Mouse (Mus musculus) urinary bladder, postnatal 10 days (tissue): Measurements from ENCODE around the gene Shroom3.

ENCODE experiments used
- DNase-seq: peaks from one replicate; pipeline ENCODE4 v3.0.0; 2022; ENCODE audit warnings: low spot score

Gene Shroom3

DNA sequence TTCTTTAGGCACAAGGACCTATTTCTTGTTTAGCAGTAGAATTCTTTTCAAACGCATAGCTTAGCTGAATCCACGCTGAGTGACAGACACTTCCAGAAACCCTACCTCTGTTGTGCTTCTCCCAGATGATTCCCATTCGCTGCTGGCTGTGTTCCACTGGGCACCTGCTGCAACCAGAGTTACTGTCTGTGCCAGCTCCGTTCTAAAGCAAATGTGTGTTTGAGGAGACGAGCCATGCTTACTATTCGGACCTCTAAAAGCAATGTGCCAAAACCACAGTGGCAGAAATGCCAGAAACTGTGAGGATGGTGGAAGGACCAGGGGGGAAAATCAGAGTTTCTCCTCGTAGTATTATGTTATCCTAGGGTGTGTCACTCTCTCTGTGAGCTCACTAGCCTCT lies 173.9 kb downstream of the Shroom3 start:
- DNase-seq = no peak

DNA sequence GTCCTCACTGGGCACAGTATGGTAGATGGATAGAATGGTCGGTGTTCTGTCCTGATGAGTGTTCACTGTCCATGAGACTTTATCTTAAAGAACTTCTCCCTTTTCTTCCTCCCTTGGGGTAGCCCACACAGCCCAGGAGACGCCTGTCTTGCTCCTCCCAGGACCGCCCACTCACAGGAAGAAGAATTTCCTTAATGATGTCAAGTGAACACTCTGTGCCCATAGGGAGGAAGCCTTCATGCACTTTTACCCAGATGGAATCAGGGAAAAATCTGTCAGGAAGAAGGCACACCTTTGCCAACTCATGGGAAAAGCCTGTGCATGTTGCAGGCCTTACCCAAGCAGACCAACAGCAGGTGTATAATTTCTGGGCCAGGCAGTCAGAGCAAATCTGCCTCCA lies 174.9 kb downstream of the Shroom3 start:
- no peak for DNase-seq

DNA sequence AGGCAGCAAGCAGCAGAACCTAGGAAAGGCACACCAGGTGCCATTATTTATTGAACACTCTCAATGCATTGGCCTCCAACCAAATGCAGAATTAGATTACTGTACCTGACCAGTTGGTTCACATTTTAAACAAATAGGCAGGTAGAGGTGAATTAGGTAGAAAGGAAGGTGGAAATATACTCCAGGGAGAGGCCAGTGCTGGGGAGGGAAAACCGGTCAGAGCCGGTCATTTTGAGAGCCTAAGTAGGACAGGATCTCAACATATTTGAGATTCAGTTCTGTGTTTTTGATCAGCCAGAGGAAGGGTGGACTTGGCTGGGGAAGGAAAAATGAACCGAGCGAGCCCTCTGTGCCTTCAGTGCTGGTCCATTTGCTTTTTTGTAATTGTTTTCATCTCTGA lies 175.3 kb downstream of the Shroom3 start:
- DNase-seq = no peak

DNA sequence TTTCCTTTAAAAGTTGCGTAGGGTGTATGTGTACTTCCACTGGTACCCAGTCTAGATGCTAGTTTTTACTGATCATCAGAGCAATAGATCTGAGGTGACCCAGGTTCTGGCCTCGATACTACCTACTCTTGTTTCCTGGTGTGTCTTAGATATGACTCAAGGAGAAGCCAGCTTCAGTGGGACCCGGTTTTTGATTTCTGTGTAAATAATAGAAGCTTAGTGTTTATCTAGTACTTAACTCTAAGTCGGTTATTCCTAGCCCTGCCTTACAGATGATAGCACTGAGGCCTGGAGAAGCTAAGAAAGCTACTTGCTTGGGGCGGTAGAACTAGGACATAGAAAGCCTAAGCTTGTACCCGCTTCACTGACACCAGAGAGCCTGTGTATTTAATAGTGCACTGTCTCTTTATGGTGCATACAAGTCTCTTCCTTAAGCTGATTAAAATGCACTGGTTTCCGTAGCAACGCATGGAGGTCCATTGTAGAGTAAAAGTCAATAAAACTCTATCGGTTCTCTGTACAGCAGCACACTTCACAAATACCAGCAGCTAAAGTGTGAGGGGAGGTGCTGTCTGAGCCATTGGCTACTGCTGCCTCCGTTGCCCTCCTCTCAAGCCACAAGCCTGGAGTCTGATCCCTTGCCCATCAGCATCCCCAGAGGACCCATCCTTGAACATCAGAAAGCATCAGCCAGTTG lies 178.3 kb downstream of the Shroom3 start:
- DNase-seq = no peak

DNA sequence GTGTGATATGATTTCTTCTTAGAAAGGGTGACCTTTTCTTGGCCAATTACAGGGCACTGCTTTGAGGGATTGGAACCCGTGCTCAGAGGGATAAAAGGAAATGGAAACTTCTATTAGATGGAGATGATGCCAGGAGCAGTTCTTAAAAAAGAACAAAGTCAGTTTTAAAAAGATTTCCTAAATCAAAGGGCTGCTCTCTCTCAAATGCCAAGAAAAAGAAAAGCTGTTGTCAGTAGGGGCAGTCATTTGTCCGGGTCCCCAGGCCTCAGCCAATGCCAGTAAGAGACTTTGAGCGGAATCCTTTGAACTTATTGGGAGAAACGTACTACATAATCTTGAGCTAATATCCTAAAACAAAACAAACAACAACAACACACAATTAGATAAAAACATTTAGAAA lies 181.9 kb downstream of the Shroom3 start:
- no peak for DNase-seq

DNA sequence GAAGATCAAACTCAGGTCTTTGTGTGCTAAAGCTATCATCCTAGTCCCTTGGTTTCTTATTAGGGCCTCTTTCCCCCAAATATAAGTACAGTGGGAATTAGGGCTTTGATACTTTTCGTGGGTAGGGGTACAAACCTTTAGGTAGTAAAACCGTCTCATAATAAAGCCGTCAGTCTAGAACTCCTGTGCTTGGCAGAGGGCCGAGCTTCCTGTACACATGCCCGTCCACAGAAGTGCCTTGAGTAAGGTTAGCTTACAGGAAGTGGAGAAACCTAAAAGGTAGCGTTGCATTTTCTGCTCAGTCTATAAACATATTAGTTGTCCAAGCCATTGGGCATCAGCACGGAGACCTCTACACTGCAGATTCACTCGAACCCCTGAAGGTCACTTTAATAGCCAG lies 183.3 kb downstream of the Shroom3 start:
- no peak for DNase-seq

DNA sequence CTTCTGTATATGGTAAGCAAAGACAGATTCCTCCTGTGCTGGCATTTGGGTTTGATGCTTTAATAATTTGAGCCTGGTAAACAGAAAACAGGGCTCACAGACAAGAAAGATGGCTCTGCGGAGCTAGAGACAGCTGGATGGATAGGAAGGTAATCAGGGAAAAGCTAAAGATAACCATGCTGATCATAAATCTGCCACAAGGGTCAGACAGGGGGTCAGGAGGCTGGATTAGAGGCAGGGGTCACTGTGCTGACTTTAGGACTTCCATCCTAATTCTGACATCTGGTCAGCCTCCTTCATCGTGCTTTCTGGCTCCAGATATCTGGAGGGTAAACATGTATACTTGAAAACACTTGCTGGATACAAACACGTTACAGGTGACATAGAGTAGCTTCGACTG lies 184.0 kb downstream of the Shroom3 start:
- DNase-seq = no peak

DNA sequence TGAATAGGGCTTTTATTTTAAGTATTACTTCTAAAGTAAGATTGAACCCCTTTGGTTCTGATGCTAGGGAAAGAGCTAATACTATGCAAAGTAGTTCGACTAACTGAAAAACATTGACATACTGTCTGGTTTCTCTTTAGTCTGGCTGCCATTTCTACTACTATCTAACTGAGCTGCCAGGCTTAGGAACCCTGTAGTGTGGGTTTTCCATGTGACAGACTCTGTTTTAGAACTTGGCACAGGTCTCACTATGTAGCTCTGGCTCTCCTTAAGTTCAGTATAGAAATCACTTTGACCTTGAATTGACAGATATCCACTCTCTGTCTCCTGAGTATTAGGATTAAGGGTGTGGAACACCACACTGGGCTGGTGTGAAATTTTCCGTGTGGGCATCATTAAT lies 185.0 kb downstream of the Shroom3 start:
- DNase-seq = no peak

DNA sequence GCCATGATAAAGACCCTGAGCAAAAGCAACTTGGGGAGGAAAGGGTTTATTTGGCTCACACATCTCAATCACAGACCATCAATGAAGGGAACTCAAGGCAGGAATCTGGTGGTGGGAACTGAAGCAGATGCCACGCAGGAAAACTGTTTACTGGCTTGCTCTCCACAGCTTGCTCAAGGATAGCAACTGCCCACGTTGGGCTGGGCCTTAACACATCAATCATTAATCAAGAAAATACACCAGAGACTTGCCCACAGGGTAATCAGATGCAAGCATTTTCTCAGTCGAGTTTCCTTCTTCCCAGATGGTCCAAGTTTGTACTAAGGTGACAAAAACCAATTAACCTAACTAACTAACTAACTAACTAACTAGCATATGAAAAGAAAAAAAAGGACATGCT lies 187.8 kb downstream of the Shroom3 start:
- no peak for DNase-seq

DNA sequence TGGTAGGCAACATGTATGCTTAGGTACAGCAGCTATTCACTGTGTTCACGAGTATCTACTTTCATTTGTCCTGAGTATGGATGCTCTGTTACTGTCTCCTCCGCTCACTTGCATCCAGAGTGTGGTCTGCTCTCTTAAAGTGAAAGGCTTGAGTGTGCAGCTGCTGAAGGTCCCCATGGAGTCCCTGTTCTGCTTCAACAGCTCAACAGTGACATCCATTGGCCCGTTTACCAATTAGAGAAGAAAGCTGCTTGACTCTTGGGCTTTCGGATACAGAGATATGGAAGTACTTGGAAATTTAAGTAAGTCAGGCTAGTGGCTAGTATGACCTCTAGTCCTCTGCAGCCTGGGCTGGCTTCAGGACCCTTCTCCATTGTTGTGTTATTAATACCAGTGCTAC lies 188.9 kb downstream of the Shroom3 start:
- no peak for DNase-seq

DNA sequence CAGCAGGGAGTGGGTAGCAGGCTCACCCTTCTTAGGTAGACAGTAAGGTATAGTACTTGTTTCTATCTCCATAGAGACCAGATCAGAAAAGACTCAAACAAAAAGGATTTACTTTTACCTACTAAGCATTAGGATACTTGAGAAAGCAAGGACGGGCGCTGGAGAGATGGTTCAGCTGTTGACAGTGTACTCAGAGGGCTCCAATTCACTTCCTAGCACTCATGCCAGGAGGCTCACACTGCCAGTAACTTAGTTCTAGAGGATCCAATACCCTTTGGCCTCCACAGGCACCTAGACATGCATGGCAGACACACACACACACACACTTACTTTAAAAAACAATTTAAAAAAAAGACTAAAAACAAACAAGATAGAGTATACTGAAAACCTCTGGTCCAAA lies 189.8 kb downstream of the Shroom3 start:
- DNase-seq = no peak

DNA sequence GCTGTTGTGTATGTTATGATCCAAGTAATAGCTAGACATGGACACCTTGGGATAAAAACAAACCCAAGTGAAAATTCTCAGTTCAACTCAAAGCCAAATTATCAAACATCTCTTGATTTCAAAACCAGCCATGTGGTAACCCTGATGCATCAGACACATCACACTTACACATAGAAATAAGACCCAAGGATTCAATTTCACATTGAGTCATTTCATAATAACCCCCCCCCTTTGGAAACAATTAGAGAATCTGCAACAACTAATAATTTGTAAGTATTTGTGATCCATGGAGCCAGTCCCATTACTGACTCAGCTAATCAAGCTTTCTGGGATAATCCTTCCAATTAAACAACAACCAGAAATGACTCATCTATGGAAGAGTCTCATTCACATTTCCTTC lies 190.3 kb downstream of the Shroom3 start:
- DNase-seq = no peak

DNA sequence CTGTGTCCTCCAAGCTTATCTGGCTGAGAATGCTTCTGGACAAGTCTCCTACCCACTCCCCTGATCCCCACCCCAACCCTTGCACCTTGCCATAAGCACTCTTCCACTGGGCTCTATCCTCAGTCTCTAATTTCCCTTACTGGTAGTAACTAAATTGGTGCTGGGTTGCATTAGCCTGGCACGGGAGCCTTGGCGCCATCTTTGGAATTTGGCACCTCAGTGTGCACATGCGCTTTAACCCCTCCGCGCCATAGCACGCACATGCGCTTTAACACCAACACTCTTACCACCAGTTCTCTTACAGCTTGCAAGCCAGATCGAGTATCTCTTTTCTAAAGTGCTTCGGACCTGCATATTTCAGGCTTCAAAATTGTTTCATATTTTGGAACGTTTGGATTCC lies 192.6 kb downstream of the Shroom3 start:
- DNase-seq = no peak

DNA sequence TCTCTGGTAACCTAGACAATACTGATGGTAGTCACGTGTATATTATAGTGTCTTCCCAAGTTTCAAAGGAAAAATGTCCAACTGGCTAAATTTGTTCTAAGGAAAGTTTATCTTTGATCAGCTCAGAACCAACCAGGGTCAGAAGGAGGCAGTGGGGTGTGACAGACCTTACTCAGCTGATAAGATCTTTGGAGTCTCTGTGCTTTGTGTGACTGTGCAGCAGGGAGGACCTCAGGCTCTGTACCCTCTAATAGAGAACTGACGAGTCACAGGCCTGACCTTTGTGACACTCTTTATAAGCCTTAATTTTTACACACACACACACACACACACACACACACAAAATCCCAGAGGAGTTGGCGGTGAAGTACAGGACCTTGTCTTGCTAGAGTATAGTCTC lies 193.9 kb downstream of the Shroom3 start:
- no peak for DNase-seq

DNA sequence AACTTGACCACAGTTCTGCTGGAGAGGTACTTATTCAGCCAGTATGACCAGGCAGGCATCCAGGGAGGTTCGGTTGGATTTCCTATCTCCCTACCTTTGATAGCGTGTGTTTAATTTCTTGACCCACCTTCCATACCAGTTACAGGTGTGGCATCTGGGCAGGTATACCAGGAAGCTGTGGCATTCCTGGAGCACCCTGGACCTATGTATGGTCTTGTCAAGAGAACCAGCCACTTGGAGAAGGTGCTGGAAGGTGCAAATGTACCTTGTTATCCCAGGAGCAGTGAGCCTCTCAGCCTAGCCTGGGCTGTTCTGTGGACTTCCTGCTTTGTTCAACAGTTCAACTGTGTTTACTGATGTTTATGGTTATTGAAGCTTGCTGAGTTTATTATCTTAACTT lies 197.2 kb downstream of the Shroom3 start:
- DNase-seq = no peak

DNA sequence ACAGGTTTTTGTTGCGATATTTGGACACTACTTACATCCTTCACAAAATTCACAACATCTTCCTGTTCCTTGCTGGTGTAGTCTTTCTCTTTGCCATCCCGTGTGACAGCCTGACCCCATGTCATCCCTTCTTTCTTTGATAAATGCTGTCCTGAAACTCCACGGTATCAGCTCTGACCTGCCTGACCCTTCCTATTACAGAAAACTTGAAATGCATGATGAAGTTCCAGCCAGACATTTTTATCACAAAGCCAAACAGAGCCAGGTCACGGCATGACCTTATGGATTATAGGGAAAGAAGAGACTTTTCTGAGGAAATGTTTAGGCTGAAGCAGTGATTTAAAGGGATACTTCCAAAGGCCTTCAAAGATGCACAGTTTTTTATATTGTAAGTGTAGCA lies 197.7 kb downstream of the Shroom3 start:
- no peak for DNase-seq

DNA sequence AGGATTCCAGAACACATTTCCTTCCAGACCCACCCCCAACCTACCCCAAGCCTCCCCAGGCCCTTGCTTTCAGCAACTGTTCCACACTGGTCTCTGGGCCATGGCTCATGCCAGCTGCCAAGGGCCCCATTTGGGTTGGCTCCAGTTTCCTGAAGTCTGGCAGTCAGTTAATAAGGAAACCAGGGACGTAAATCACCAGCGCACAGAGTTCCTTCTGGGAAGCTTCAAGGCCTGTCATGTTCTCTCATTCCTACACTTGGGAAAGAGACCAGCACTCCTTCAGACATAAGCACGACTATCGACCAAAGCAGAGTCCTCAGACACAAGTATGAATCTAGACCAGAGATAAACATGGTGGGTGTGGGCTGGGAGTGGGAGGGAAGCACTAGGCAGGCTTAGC lies 202.9 kb downstream of the Shroom3 start:
- DNase-seq = no peak

DNA sequence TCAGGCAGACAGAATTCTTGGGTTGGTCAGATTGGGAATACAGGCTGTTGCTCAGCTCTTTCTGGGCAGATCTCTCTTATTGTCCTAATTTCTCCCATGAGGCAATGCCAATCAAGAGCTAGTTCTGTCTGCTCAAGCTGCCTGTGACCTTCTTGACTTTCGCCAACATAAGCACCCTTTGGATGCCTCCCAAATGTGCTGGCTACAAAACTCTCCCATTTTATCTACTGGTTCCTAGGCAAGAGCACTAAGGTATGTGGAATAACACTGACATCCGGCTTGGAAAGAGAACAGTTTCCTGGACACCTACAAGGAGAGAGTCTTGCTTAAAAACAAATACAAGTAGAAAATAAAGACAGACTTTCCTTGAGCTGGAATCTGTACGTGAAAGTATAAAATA lies 204.3 kb downstream of the Shroom3 start:
- DNase-seq = no peak

DNA sequence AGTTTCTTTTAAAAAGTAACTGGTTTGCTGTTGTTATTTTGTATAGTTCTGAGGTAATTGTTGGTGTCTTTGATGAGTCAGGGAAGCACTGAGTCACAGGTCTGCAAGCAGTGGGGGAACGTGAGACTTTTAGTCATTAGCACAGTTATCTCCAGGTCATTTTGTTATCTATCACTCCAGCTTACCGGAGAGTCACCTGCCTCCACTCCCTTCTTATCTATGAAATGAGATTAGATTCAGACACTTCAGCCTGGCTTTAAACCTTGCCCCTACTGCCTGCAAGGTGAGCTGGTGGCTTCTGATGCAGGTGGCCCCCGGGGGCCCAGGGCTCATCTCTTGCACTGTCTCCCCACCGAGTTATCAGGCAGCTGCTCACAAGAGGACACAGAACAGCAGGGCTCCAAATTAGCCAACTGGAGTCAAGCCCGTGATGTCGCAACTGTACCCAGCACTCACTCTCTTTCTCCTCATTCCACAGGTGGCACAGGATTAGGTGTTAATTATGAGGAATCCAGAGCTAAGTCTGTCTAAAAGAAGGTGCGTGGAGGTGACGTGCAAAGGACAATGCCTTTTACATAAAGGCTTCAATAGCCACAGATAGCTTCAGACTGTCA lies 205.5 kb downstream of the Shroom3 start:
- DNase-seq = no peak

DNA sequence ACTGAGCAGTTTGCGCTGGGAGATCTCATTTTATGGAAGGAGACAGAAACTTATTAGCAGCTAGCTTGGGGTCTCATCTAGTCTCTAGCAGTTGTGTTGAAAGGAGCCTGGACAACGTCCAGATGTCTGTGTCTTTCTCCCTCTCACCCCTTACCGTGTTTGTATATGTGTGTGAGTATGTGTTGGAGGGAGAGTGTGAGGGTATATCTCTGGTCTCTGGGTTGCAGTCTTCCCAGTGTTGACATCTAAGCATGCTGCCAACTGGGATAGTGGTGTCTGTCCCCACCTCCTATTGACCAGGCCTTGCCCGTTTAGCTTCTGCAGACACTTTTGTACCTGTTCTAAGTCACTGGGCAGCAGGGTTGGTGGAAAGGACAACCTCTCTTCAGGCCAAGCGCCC lies 207.7 kb downstream of the Shroom3 start:
- DNase-seq = no peak

DNA sequence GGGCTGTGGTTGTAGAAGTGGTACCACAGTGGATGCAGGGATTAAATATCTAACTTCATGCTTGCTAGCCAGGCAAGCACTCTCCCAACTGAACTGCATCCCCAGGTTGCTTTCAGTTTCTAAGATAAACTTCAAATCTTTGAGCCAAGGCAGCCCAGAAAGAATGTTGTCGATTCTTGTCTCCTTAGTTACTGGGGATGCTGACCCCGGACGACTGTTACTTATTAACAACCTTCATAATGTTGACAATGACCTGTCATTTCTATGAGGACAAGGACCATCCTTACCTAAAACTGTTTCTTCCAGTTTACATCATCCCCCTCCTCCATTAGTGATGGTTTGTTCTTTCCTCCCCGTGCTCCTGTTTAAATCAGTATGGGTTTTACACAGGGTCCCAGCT lies 210.0 kb downstream of the Shroom3 start:
- no peak for DNase-seq

DNA sequence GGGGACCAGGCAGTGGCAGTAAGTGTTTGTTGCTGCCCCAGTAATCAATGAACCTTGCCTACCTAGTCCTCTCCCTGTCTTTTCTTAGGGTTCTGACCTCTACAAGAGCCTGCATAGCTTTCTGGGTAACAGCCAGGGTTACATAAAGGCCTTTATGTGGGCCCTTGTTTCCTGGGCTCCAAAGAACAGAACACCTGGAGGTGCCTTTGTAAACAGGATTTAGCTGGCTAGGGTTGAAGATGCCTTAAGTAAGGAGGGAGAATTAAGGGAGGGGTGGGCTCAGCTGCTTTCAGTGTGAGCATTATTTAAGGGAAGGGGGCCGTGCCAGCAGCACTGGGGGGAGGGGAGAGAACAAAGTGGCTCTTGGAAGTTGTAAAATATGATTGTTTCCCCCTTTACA lies 210.5 kb downstream of the Shroom3 start:
- no peak for DNase-seq

DNA sequence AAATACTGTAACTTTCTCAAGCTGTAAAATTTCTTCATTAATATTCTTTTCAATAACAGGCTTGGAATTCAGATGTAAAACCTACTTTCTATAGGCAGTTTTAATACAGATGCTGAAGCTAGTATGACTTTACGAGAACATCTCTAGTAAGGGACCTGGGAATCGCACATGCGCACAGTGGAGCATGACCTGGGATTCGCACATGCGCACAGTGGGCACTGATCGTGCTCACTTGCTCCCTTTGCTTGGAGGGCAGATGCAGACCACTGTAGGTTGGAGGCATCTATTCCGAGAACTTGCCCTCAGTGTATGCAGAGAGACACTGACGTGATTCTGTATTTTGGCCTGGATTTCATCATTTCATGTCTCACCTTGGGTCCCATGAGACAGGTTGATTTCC lies 212.6 kb downstream of the Shroom3 start:
- DNase-seq = no peak

DNA sequence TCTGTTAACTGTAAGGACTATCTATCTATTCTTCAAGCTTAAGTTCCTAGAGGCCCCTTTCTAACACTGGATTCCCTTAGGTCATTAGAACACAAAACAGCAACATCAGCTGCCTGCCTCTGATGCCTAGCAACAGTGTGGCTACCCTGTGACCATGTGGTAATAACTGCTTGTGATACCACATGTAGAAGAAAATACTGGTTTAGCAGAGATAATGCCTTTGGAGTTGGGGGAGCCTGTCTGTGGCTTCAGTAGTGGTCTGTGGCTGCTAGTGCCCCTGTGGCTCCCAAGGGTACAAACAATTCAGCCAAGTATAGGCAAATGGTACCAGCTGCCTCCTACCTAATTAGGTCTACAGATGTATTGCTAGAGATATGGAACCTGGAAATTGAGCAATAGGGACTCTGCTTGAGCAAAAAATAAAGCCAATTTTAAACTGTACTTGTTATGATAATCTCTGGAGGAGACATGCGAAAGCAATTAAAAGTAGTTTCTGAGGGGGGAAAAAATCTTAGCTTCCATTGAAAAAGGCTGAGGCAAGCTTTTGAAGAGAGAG lies 213.6 kb downstream of the Shroom3 start:
- DNase-seq = no peak
